Mouse (Mus musculus) NIH3T3 (cell line): ENCODE measurements around the gene Card14.

Experiments
- DNase-seq: peaks from one replicate; pipeline ENCODE4 v3.0.0-alpha.2; 2012; ENCODE audit warnings: low read depth

The Card14 gene

GRCm38 (mm10) chr11:119300986-119301385 lies 6.6 kb upstream of the Card14 start:
- peak; percentile 72 for DNase-seq

GRCm38 (mm10) chr11:119304904-119305712 lies 2.5 kb upstream of the Card14 start:
- peak; percentile 85 for DNase-seq

DNA sequence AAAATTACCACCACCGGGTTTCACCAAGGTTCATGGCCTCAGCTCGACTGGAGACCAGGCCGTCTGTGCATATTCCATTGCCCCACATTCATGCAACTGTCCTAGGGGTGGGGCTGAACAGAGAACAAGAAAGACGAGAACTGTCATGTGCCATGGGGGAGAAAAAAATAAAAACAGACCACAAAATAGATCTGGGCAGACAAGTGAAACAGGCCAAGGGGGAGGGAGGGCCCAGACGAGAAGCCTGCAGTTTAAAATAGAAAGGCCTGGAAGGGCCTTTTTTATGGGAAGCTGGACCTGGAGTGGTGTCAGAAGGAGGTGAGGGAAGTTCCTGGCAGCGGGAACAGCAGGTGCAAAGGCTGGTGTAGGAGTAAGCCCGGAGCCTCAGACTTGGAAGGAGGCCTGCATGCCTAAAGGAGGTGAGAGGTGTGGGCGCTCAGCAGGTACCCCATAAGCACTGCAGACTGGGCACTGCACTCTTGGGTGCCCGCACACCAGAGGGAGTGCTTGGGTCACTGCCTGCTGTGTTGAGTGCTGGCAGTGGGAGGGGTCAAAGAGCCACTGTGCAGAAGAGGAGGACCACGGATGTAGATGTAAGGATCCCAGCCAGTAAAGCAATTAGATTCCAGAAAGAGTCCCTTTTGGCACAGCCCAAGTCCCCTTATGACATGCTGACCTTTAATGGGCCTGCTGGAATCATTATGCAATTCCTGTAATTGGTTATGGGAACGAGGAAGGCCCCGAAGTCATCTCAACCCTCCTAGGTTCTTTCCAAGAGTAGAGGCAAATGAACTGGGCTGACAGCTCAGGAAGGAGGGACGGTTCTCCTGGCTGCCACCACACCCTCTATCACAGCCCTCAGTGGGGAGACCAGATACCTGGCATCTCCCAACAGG lies 558 bp upstream of the Card14 start:
- DNase-seq: no peak

GRCm38 (mm10) chr11:119307916-119308315 lies 348 bp downstream of the Card14 start:
- DNase-seq: no peak

DNA sequence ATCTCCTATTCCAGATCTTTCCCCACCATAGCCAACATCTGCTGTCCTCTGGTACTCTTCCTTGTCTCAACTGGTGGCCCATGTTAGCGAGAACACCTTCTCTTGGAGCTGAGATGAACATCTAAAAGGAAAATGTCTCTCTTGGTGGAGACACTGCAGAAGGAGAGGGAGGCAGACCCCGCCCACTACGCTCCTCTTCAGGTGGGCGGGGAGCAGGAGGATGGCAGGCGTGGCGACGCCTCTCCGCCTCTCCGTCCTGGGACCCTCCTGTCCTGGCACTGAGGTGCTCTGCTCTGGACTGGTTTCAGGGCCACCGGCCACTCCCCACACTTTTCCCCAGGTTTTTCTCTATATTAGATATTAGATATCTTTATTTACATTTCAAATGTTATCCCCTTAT lies 3.1 kb downstream of the Card14 start:
- DNase-seq: no peak

DNA sequence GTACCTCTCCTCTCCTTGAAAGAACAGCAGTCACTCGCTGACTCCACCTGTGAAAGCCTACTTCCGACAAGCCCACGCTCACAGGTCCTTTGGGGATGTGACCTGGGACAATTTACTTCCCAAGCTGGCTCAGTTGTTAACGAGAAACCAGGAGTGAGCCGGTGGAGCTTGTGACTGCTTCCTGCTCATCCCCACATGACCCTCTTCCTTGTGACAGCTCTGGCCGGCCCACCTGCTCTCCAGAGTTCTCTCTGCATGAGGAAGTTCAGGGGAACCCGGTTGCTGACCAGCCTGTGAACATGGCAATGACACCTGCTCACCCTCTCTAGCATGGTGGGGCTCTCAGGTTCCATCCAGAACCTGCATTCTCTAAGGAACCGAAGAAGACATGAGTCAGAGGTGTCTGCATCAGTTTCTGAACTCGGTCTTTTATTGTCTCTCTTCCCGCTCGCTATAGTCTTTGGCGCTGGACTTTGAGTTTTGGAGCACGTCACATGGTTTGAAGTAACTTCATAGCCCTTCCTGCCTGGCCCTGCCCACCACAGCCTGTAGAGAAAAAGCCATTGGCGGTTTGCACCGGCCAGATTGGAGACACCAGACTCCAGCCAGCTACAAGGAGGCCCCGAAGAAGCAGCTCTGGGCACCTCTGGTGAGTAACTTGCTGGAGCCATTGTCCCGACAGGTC lies 6.8 kb downstream of the Card14 start:
- DNase-seq: no peak

DNA sequence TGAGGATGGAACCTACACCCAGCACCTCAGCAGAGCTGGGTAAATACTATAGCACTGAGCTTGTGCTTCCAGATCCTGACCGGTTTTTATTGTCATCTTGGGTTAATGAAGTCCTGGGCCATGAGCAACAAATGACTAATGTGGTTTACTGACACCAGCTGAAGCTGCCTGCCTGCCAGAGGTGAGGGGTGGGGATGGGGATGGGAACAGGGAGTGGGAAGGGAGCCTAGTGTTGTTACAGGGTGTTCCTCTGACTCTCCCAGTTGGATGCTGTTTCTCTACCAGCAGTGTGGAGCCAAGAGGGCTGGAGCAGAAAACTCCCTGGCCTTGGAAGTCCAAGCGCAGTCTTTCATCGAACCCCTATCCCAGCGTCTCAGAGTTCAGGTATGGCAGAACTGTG lies 9.2 kb downstream of the Card14 start:
- peak; percentile 71 for DNase-seq

GRCm38 (mm10) chr11:119322521-119322920 lies 15.0 kb downstream of the Card14 start:
- DNase-seq: no peak

GRCm38 (mm10) chr11:119325068-119325467 lies 17.5 kb downstream of the Card14 start:
- DNase-seq: no peak

- DNase-seq: peak; percentile 24
Observed at GRCm38 (mm10) chr11:119330592-119330991, 23.0 kb downstream of the Card14 start.

DNA sequence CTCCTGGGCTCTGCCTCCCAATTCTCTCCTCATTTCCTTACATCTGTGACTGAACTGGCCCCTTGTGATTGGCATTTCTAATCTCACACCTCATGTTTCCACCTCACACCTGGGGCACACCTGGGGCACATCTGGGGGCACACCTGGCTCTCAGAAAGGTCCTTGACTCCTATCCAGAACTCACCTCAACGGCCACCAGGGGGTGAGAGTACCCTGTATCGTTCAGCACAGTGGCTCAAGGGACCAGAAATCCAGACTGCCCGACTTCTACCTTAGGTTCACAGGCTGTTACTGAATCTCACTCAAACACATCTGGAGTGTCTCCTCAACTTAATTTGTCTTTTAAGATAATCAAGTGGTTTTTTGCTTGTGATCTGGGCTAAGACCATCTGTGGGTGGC lies 24.4 kb downstream of the Card14 start:
- peak; percentile 22 for DNase-seq

GRCm38 (mm10) chr11:119338271-119339059 lies 30.9 kb downstream of the Card14 start:
- peak; percentile 52 for DNase-seq

DNA sequence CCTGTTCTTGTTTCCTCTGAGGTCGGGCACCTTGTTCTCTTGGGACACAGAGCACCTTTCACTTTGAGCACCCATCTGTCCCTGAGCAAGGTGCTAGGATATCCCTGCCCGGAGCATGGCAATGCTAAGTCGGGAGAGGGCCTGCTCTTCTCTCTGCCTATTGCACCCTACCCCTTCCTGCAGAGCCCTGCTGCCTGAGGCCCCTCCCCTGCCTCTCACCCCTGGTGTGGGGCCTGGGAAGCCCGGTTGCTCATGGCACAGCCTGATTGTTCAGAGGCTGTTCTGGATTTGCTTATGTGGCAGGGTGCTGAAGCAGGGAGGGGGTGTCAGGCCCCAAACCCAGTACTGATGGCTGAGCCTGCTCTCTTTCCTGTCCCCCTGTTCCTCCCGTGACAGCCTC lies 31.6 kb downstream of the Card14 start:
- peak; percentile 42 for DNase-seq

- peak; percentile 93 for DNase-seq
Observed at GRCm38 (mm10) chr11:119339637-119340036, 32.1 kb downstream of the Card14 start.

- DNase-seq: no peak
Observed at GRCm38 (mm10) chr11:119344178-119344577, 36.6 kb downstream of the Card14 start.

GRCm38 (mm10) chr11:119344865-119345264 lies 37.3 kb downstream of the Card14 start:
- no peak for DNase-seq

- no peak for DNase-seq
Observed at GRCm38 (mm10) chr11:119347125-119347524, 39.6 kb downstream of the Card14 start.

DNA sequence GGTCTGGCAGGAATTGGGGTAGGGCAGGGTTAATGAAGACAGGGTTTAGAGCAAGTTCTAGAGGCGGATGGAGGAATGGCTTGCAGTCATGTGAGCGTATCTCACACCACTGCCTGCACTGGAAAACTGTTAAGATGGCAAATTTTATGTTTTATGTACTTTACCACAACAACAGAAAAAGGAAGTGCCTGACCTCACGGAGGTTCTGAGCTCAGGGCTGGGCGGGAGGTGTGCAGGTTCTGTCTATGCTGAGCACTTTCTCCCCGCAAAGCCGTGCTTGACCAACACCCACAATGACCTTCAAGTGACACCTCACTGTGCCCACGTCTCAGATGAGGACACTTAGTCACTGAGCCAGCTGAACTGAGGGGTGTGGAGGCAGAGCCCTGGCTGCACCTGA lies 44.5 kb downstream of the Card14 start:
- DNase-seq: no peak

GRCm38 (mm10) chr11:119353946-119354345 lies 46.4 kb downstream of the Card14 start:
- DNase-seq: no peak

- peak; percentile 55 for DNase-seq
Observed at GRCm38 (mm10) chr11:119354798-119355442, 47.4 kb downstream of the Card14 start.
